Mouse (Mus musculus) kidney, postnatal 0 days (tissue): Measurements from ENCODE around the gene L1td1. TPM values are rescaled to one million over a fixed set of nuclear protein-coding genes. Genes with fewer than 3 reads are reported as not detected.

Source experiments
- ATAC-seq: fragments of 200-750 bp; cut with Nextera tagmentation; replicated peaks from 2 replicates; pipeline ENCODE4 v1.8.0; 2017; ENCODE audit warnings: low read depth, moderate number of reproducible peaks, moderate TSS enrichment, moderate library complexity; ENCODE audit not compliant: low FRiP score
- DNase-seq: peaks from one replicate; pipeline ENCODE4 v3.0.0-alpha.2; 2016; ENCODE audit warnings: low spot score
- H3K27ac ChIP-seq: fragments of 300-500 bp; sonication (generic); 2 replicates; pipeline ENCODE4 v1.5.1; 2014; ENCODE audit warnings: mild to moderate bottlenecking
- H3K27me3 ChIP-seq: fragments of 300-500 bp; sonication (generic); 2 replicates; pipeline ENCODE4 v1.6.1; 2014; ENCODE audit warnings: low read length, mixed read lengths; ENCODE audit not compliant: insufficient read depth
- H3K36me3 ChIP-seq: fragments of 300-500 bp; sonication (generic); 2 replicates; pipeline ENCODE4 v1.6.1; 2014; ENCODE audit warnings: low read length, mixed read lengths; ENCODE audit not compliant: insufficient read depth
- H3K4me1 ChIP-seq: fragments of 300-500 bp; sonication (generic); replicated peaks from 2 replicates; pipeline ENCODE4 v1.6.1; 2014; ENCODE audit warnings: antibody characterized with exemption, low read length, mixed read lengths; ENCODE audit not compliant: insufficient read depth
- H3K4me2 ChIP-seq: fragments of 300-500 bp; sonication (generic); 2 replicates; pipeline ENCODE4 v1.6.1; 2014; ENCODE audit warnings: mild to moderate bottlenecking, low read length, moderate library complexity, mixed read lengths
- H3K4me3 ChIP-seq: fragments of 300-500 bp; sonication (generic); replicated peaks from 2 replicates; pipeline ENCODE4 v1.5.1; 2014; ENCODE audit warnings: low read depth, low read length
- H3K9ac ChIP-seq: fragments of 300-500 bp; sonication (generic); 2 replicates; pipeline ENCODE4 v1.6.1; 2014; ENCODE audit warnings: low read depth, low read length
- H3K9me3 ChIP-seq: fragments of 300-500 bp; sonication (generic); replicated peaks from 2 replicates; pipeline ENCODE4 v1.6.1; 2016; ENCODE audit warnings: low read length, inconsistent platforms, mixed read lengths
- CTCF ChIP-seq: IDR thresholded peaks from 2 replicates; pipeline ENCODE4 v1.5.1; 2016; ENCODE audit warnings: antibody characterized with exemption, low read depth, mild to moderate bottlenecking, moderate library complexity
- WGBS: fragments of 180-500 bp; shearing (Covaris S2); extraction: QIAGEN DNeasy Blood & Tissue Kit; methylation state at CpG from one replicate; pipeline ENCODE4 v1.1.7; 2014; 5-methylcytosine and 5-hydroxymethylcytosine counted together
- polyA plus RNA-seq: library from polyadenylated mRNA; unstranded; fragments of >200 nt; fragmentation: Nextera tagmentation; extraction: Ambion mirVana; gene quantifications from 2 replicates; pipeline ENCODE4 v1.2.1, GENCODE M21; 2015

The L1td1 gene
- polyA plus RNA-seq, 1 experiment from 2014 or later: 0.18 TPM

- no peaks in the 10 kb centered on the region for H3K9me3 ChIP-seq
- no peaks in the 10 kb centered on the region for H3K4me1 ChIP-seq
- peaks cover 10% of the 10 kb centered on the region; the same call in 1 of the 2 replicates for H3K36me3 ChIP-seq
- WGBS: 49% methylated on average over 9 of the region's 9 CpGs
- ATAC-seq (peak; percentile 83), DNase-seq (peak; percentile 26)
- H3K9ac ChIP-seq: no peak overlapping the region
- no peaks in the 10 kb centered on the region for H3K27me3 ChIP-seq
- no peak for TF ChIP-seq CTCF
- H3K27ac ChIP-seq: no peak overlapping the region
- H3K4me2 ChIP-seq: no peak overlapping the region
- H3K4me3 ChIP-seq: no peak overlapping the region
Measured at GRCm38 (mm10) chr4:98693465-98694185, 32.9 kb upstream of the L1td1 start.

- ATAC-seq (no peak), DNase-seq (no peak)
- Histone ChIP-seq H3K4me3 (no peak overlapping the region), H3K9ac (no peak overlapping the region), H3K4me1 (no peaks in the 10 kb centered on the region), H3K4me2 (no peak overlapping the region), H3K27me3 (no peaks in the 10 kb centered on the region), H3K36me3 (no peaks in the 10 kb centered on the region), H3K9me3 (no peaks in the 10 kb centered on the region), H3K27ac (no peak overlapping the region)
- no peak for TF ChIP-seq CTCF
- WGBS: 70% methylated on average over 4 of the region's 4 CpGs
Measured at GRCm38 (mm10) chr4:98697932-98698331, 28.6 kb upstream of the L1td1 start.

DNA sequence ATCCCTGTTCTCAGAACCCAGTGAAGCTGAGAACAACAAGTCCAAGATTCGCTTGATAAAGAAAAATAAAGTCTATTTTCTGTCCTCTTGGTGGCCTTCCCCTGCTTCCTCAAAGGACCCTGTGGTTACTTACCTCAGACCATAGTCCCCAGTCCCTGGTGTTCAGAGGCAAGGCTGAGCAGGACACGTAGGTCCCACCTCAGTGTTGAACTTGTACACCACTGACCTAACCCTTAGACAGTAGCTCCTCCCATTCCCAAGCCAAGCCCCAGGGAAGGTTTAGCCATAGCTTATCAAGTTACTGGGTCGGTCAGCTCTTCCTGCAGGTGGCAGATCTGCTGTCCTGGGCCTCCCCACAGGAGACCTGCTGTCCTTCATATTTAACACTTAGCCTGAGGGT, 27.6 kb upstream of the L1td1 start:
- Histone ChIP-seq H3K4me2 (no peak overlapping the region), H3K27me3 (no peaks in the 10 kb centered on the region), H3K27ac (no peak overlapping the region), H3K9me3 (no peaks in the 10 kb centered on the region), H3K4me1 (no peaks in the 10 kb centered on the region), H3K4me3 (no peak overlapping the region), H3K36me3 (no peaks in the 10 kb centered on the region), H3K9ac (no peak overlapping the region)
- no peak for TF ChIP-seq CTCF
- DNase-seq: no peak
- no peak for ATAC-seq
- WGBS: 33% methylated on average over 3 of the region's 3 CpGs

- WGBS: 82% methylated on average over 3 of the region's 3 CpGs
- no peak for ATAC-seq
- DNase-seq: no peak
- Histone ChIP-seq H3K36me3 (no peaks in the 10 kb centered on the region), H3K27me3 (no peaks in the 10 kb centered on the region), H3K27ac (no peak overlapping the region), H3K4me3 (no peak overlapping the region), H3K4me2 (no peak overlapping the region), H3K9me3 (no peaks in the 10 kb centered on the region), H3K4me1 (no peaks in the 10 kb centered on the region), H3K9ac (no peak overlapping the region)
- TF ChIP-seq CTCF: no peak
Measured at GRCm38 (mm10) chr4:98700156-98700555, 26.4 kb upstream of the L1td1 start.

GRCm38 (mm10) chr4:98702201-98702894, 24.2 kb upstream of the L1td1 start:
- Histone ChIP-seq H3K36me3 (0 out of 2 replicates have a peak, but pooled peaks cover 4% of the 10 kb centered on the region), H3K27ac (no peak overlapping the region), H3K4me3 (no peak overlapping the region), H3K9me3 (no peaks in the 10 kb centered on the region), H3K4me1 (no peaks in the 10 kb centered on the region), H3K9ac (no peak overlapping the region), H3K27me3 (no peaks in the 10 kb centered on the region), H3K4me2 (no peak overlapping the region)
- DNase-seq (peak; percentile 85), ATAC-seq (peak; percentile 58)
- 28% methylated on average over 12 of the region's 12 CpGs for WGBS
- peak; percentile 91 for TF ChIP-seq CTCF

- H3K27me3 ChIP-seq: no peaks in the 10 kb centered on the region
- H3K4me1 ChIP-seq: no peaks in the 10 kb centered on the region
- H3K9me3 ChIP-seq: no peaks in the 10 kb centered on the region
- H3K36me3 ChIP-seq: 0 out of 2 replicates have a peak, but pooled peaks cover 4% of the 10 kb centered on the region
- no peak for TF ChIP-seq CTCF
- H3K4me3 ChIP-seq: no peak overlapping the region
- H3K4me2 ChIP-seq: no peak overlapping the region
- ATAC-seq: no peak
- DNase-seq: no peak
- no peak overlapping the region for H3K9ac ChIP-seq
- H3K27ac ChIP-seq: no peak overlapping the region
- WGBS: 89% methylated on average over 8 of the region's 8 CpGs
Measured at GRCm38 (mm10) chr4:98710891-98711290, 15.6 kb upstream of the L1td1 start.
